10 mouse cellular contexts compared by ENCODE assay signal in genomic region chr11:74834650-74835277, GRCm38 (mm10). TPM values are rescaled to one million over a fixed set of nuclear protein-coding genes. Genes with fewer than 3 reads are reported as not detected.
DNase-seq lines count a peak whose midpoint lies in the region; ATAC-seq and TF ChIP-seq lines count a peak whose summit lies in the region.
"Had no signal": no experiment of that assay in that cellular context is flagged by ENCODE, and none has a peak within 500 bp of the region (broad histone marks: within the 10 kb centered on the region; RNA-seq: fewer than 3 reads in every experiment).

No protein-coding gene starts in this region.

- DNase-seq in heart, postnatal 14 days, result no peak
- peak; percentile 8 for DNase-seq in neural tube, embryonic 11.5 days (ENCODE audit: low spot score)
- DNase-seq in stomach, postnatal 0 days (ENCODE audit: low spot score), result no peak
- no peak for DNase-seq in yolk sac, embryonic 10.5 days (ENCODE audit: low spot score)
- no peak for DNase-seq in adrenal gland, adult 8-10 months

- 0 out of 2 replicates have a peak overlapping the region, but pooled peaks have one; percentile 84 for H3K9ac ChIP-seq in heart, embryonic 12.5 days
- no peak overlapping the region; the same call in 1 of the 2 replicates for H3K9ac ChIP-seq in neural tube, embryonic 11.5 days (ENCODE audit: low read length)
- H3K9ac ChIP-seq in neural tube, embryonic 15.5 days (replicated peaks), result no peak overlapping the region
- H3K9ac ChIP-seq in intestine, embryonic 16.5 days (ENCODE audit: low read depth, low read length), result peak overlapping the region; percentile 34
- H3K9ac ChIP-seq in stomach, postnatal 0 days (ENCODE audit: low read length), result no peak overlapping the region
- H3K9ac ChIP-seq: hindbrain, embryonic 14.5 days had no signal

- H3K27me3 ChIP-seq in heart, embryonic 12.5 days (replicated peaks), result no peaks in the 10 kb centered on the region
- no peaks in the 10 kb centered on the region for H3K27me3 ChIP-seq in neural tube, embryonic 11.5 days (ENCODE audit: control insufficient read depth, insufficient read depth, low read length)
- H3K27me3 ChIP-seq in neural tube, embryonic 15.5 days (replicated peaks), result no peaks in the 10 kb centered on the region
- H3K27me3 ChIP-seq in intestine, embryonic 16.5 days (replicated peaks; ENCODE audit: control insufficient read depth, insufficient read depth, low read length), result no peaks in the 10 kb centered on the region
- no peaks in the 10 kb centered on the region for H3K27me3 ChIP-seq in stomach, postnatal 0 days (ENCODE audit: control insufficient read depth, insufficient read depth, low read length)

- H3K27ac ChIP-seq in heart, embryonic 12.5 days (ENCODE audit: poor library complexity, severe bottlenecking), result peak overlapping the region; percentile 100
- H3K27ac ChIP-seq in neural tube, embryonic 11.5 days (ENCODE audit: low read depth, low read length), result no peak overlapping the region
- no peak overlapping the region for H3K27ac ChIP-seq in neural tube, embryonic 15.5 days (replicated peaks)
- H3K27ac ChIP-seq in intestine, embryonic 16.5 days (ENCODE audit: low read length), result peak overlapping the region; percentile 87
- peak overlapping the region; percentile 71; the same call in 1 of the 2 replicates for H3K27ac ChIP-seq in stomach, postnatal 0 days (replicated peaks)
- H3K27ac ChIP-seq: hindbrain, embryonic 14.5 days had no signal

- H3K4me3 ChIP-seq in heart, embryonic 12.5 days, result no peak overlapping the region
- no peak overlapping the region for H3K4me3 ChIP-seq in neural tube, embryonic 11.5 days (ENCODE audit: low read depth, low read length)
- H3K4me3 ChIP-seq in neural tube, embryonic 15.5 days (replicated peaks), result no peak overlapping the region
- no peak overlapping the region for H3K4me3 ChIP-seq in intestine, embryonic 16.5 days (ENCODE audit: low read length)
- no peak overlapping the region for H3K4me3 ChIP-seq in stomach, postnatal 0 days (ENCODE audit: low read depth, low read length)

- peaks cover 61% of the 10 kb centered on the region for H3K4me1 ChIP-seq in heart, embryonic 12.5 days (replicated peaks)
- peaks cover 19% of the 10 kb centered on the region for H3K4me1 ChIP-seq in neural tube, embryonic 11.5 days (ENCODE audit: control insufficient read depth, insufficient read depth, low read length)
- H3K4me1 ChIP-seq in neural tube, embryonic 15.5 days, result peaks cover 66% of the 10 kb centered on the region
- H3K4me1 ChIP-seq in intestine, embryonic 16.5 days (ENCODE audit: control insufficient read depth, insufficient read depth, low read length), result peaks cover 45% of the 10 kb centered on the region
- H3K4me1 ChIP-seq in stomach, postnatal 0 days (replicated peaks; ENCODE audit: control insufficient read depth, insufficient read depth), result peaks cover 12% of the 10 kb centered on the region; the same call in 1 of the 2 replicates

- TF ChIP-seq CTCF in stomach, postnatal 0 days (IDR thresholded peaks at IDR 0.05; ENCODE audit: low read depth), result no peak

- H3K36me3 ChIP-seq in heart, embryonic 12.5 days, result peaks cover 6% of the 10 kb centered on the region; the same call in 1 of the 2 replicates
- no peaks in the 10 kb centered on the region for H3K36me3 ChIP-seq in neural tube, embryonic 11.5 days (ENCODE audit: control insufficient read depth, insufficient read depth, low read length)
- no peaks in the 10 kb centered on the region for H3K36me3 ChIP-seq in neural tube, embryonic 15.5 days
- H3K36me3 ChIP-seq in intestine, embryonic 16.5 days (ENCODE audit: control insufficient read depth, insufficient read depth, low read length), result no peaks in the 10 kb centered on the region
- H3K36me3 ChIP-seq in stomach, postnatal 0 days (ENCODE audit: control insufficient read depth, insufficient read depth, low read length), result no peaks in the 10 kb centered on the region; the same call in 1 of the 2 replicates

- 47% methylated on average over 5 of the region's 5 CpGs for WGBS in heart, embryonic 12.5 days
- 65% methylated on average over 5 of the region's 5 CpGs for WGBS in neural tube, embryonic 11.5 days
- WGBS in neural tube, embryonic 15.5 days, result 63% methylated on average over 5 of the region's 5 CpGs
- WGBS in intestine, embryonic 16.5 days, result 35% methylated on average over 5 of the region's 5 CpGs
- 42% methylated on average over 5 of the region's 5 CpGs for whole genome bisulfite sequencing in stomach, postnatal 0 days

- TF ChIP-seq EP300 in stomach, postnatal 0 days (optimal IDR thresholded peaks at IDR 0.05), result no peak

- ATAC-seq in heart, embryonic 12.5 days (ENCODE audit: insufficient number of reproducible peaks, low FRiP score), result no peak
- no peak for ATAC-seq in neural tube, embryonic 11.5 days (ENCODE audit: insufficient read depth, low FRiP score, low TSS enrichment)
- no peak for ATAC-seq in neural tube, embryonic 15.5 days (ENCODE audit: low FRiP score)
- ATAC-seq in intestine, embryonic 16.5 days, result no peak
- ATAC-seq in stomach, postnatal 0 days (ENCODE audit: low FRiP score, low TSS enrichment), result no peak

- intact Hi-C loops in heart, postnatal 14 days (cut with DNase I), result no loop called here

- H3K4me2 ChIP-seq in heart, embryonic 12.5 days, result no peak overlapping the region
- no peak overlapping the region for H3K4me2 ChIP-seq in neural tube, embryonic 11.5 days (ENCODE audit: low read depth)
- no peak overlapping the region for H3K4me2 ChIP-seq in neural tube, embryonic 15.5 days
- no peak overlapping the region for H3K4me2 ChIP-seq in intestine, embryonic 16.5 days (ENCODE audit: low read depth, low read length)
- H3K4me2 ChIP-seq in stomach, postnatal 0 days (replicated peaks; ENCODE audit: low read depth), result no peak overlapping the region
- H3K4me2 ChIP-seq: hindbrain, embryonic 14.5 days; midbrain, embryonic 11.5 days had no signal

- H3K9me3 ChIP-seq in heart, embryonic 12.5 days (replicated peaks), result no peaks in the 10 kb centered on the region
- H3K9me3 ChIP-seq in neural tube, embryonic 11.5 days (ENCODE audit: control insufficient read depth, low read length), result no peaks in the 10 kb centered on the region
- H3K9me3 ChIP-seq in neural tube, embryonic 15.5 days (replicated peaks), result no peaks in the 10 kb centered on the region
- H3K9me3 ChIP-seq in intestine, embryonic 16.5 days (ENCODE audit: control insufficient read depth, low read length), result no peaks in the 10 kb centered on the region
- H3K9me3 ChIP-seq in stomach, postnatal 0 days (ENCODE audit: control insufficient read depth, low read length), result no peaks in the 10 kb centered on the region

RNA-seq across cellular contexts. Expression of gene Mnt, which starts 4.0 kb away (rescaled TPM):
- 4.0 and 4.8 TPM in 2 replicates for polyA plus RNA-seq in heart, embryonic 12.5 days (2016; fragmentation: Nextera tagmentation; extraction: Ambion mirVana)
- 10 to 100 TPM; 10.5 to 11.6 TPM for total RNA-seq in heart, postnatal 14 days (2021)
- 5.2 and 6.9 TPM in 2 replicates for polyA plus RNA-seq in neural tube, embryonic 11.5 days (2014; fragmentation: Nextera tagmentation; extraction: Ambion mirVana)
- polyA plus RNA-seq in neural tube, embryonic 15.5 days (2015; fragmentation: Nextera tagmentation; extraction: Ambion mirVana), result 7.0 and 7.3 TPM in 2 replicates
- 3.1 and 4.0 TPM in 2 replicates for polyA plus RNA-seq in intestine, embryonic 16.5 days (2015; fragmentation: Nextera tagmentation; extraction: Ambion mirVana)
- 2.5 and 2.6 TPM in 2 replicates for polyA plus RNA-seq in stomach, postnatal 0 days (2015; fragmentation: Nextera tagmentation; extraction: Ambion mirVana)
- 10 to 100 TPM; 24.4 to 36.0 (median 27.1) TPM for total RNA-seq in adrenal gland, adult 8-10 months (2022)

Comparison
In these comparisons a context has a peak if more than half of its experiments do, and no peak if none do; other contexts are left out.
1. H3K27ac ChIP-seq: peak in heart, embryonic 12.5 days (single experiment), intestine, embryonic 16.5 days (single experiment) and stomach, postnatal 0 days (single experiment); none in neural tube, embryonic 11.5 days (single experiment) and neural tube, embryonic 15.5 days (single experiment).
2. H3K9ac ChIP-seq: peak in heart, embryonic 12.5 days (single experiment) and intestine, embryonic 16.5 days (single experiment); none in neural tube, embryonic 11.5 days (single experiment), neural tube, embryonic 15.5 days (single experiment) and stomach, postnatal 0 days (single experiment).